Mouse (Mus musculus) kidney, adult 2 months (tissue): ENCODE data around the gene Rai1.

Source experiments
- CTCF ChIP-seq: fragments of 200-500 bp; conservative IDR thresholded peaks from 2 replicates; pipeline ENCODE4 v1.5.1; 2011; ENCODE audit warnings: low read depth, mild to moderate bottlenecking, control low read depth, low read length, moderate library complexity, mixed read lengths; ENCODE audit not compliant: insufficient read depth, insufficient read length
- POLR2A ChIP-seq: fragments of 200-500 bp; IDR thresholded peaks from one replicate; pipeline ENCODE4 v1.6.1; 2011; ENCODE audit warnings: low read depth, low read length, control low read depth

- TF ChIP-seq POLR2A (no peak), CTCF (no peak)
Observed at GRCm38 (mm10) chr11:60247753-60248550, 143.1 kb downstream of the Rai1 start.
